Mouse (Mus musculus) heart, postnatal 4 days (tissue): ENCODE measurements around the gene E2f8. TPM values are rescaled to one million over a fixed set of nuclear protein-coding genes. Genes with fewer than 3 reads are reported as not detected.

Experiments used
- total RNA-seq, 2 experiments: library from RNA; stranded (reverse); gene quantifications; 2 replicates each; pipeline ENCODE4 v1.2.3; 2021

E2f8 gene
- total RNA-seq, 2 experiments from 2014 or later = 17.6 to 18.5 TPM

Other genes with a start within 250 kb of the E2f8 start
- not detected for gene Mrgprb3, start 237.8 kb downstream of the E2f8 start, total RNA-seq
- gene Zdhhc13, start 92.6 kb downstream of the E2f8 start, total RNA-seq = 10 to 100 TPM; 21.2 to 22.6 TPM
- 1,000 to 10,000 TPM; 1,381 to 1,460 TPM for gene Csrp3, start 33.6 kb downstream of the E2f8 start, total RNA-seq
- 100 to 1,000 TPM; 106 to 112 TPM for gene Nav2, start 27.1 kb upstream of the E2f8 start, total RNA-seq